Mouse (Mus musculus): Measurements from ENCODE around the gene Scn11a.

The Scn11a gene

GRCm38 (mm10) chr9:119795254-119795912, 29.9 kb downstream of the Scn11a start:
- DNase-seq (ENCODE audit: low spot score in 2 of 2) = no peak

- DNase-seq (ENCODE audit: low spot score in 2 of 2) = no peak
These were observed 30.8 kb downstream of the Scn11a start for GRCm38 (mm10) chr9:119794470-119794869.

- DNase-seq (ENCODE audit: low spot score in 2 of 2) = peak in 1 of 2 experiments; percentile 67
These were observed 32.8 kb downstream of the Scn11a start for GRCm38 (mm10) chr9:119792505-119792904.

- no peak for DNase-seq (ENCODE audit: low spot score in 2 of 2)
These were observed 44.4 kb downstream of the Scn11a start for GRCm38 (mm10) chr9:119780901-119781300.

GRCm38 (mm10) chr9:119776661-119777060, 48.6 kb downstream of the Scn11a start:
- DNase-seq (ENCODE audit: low spot score in 2 of 2) = no peak

GRCm38 (mm10) chr9:119768585-119768984, 56.7 kb downstream of the Scn11a start:
- no peak for DNase-seq (ENCODE audit: low spot score in 2 of 2)

- DNase-seq (ENCODE audit: low spot score in 2 of 2) = no peak
These were observed 65.0 kb downstream of the Scn11a start for GRCm38 (mm10) chr9:119760226-119760625.

GRCm38 (mm10) chr9:119759457-119759856, 65.8 kb downstream of the Scn11a start:
- DNase-seq (ENCODE audit: low spot score in 2 of 2) = no peak

- no peak for DNase-seq (ENCODE audit: low spot score in 2 of 2)
These were observed 73.7 kb downstream of the Scn11a start for GRCm38 (mm10) chr9:119751507-119751906.

GRCm38 (mm10) chr9:119749112-119749511, 76.1 kb downstream of the Scn11a start:
- no peak for DNase-seq (ENCODE audit: low spot score in 2 of 2)

GRCm38 (mm10) chr9:119743900-119744299, 81.4 kb downstream of the Scn11a start:
- DNase-seq (ENCODE audit: low spot score in 2 of 2) = peak; percentile 50 to 73

- no peak for DNase-seq (ENCODE audit: low spot score in 2 of 2)
These were observed 81.9 kb downstream of the Scn11a start for GRCm38 (mm10) chr9:119743312-119743711.

- DNase-seq (ENCODE audit: low spot score in 2 of 2) = no peak
These were observed 84.0 kb downstream of the Scn11a start for GRCm38 (mm10) chr9:119741101-119741786.

- DNase-seq (ENCODE audit: low spot score in 2 of 2) = peak in 1 of 2 experiments; percentile 17
These were observed 96.7 kb downstream of the Scn11a start for GRCm38 (mm10) chr9:119728412-119729097.

GRCm38 (mm10) chr9:119726990-119727389, 98.3 kb downstream of the Scn11a start:
- DNase-seq (ENCODE audit: low spot score in 2 of 2) = no peak

GRCm38 (mm10) chr9:119725293-119725862, 99.9 kb downstream of the Scn11a start:
- DNase-seq (ENCODE audit: low spot score in 2 of 2) = no peak

GRCm38 (mm10) chr9:119719222-119719621, 106.0 kb downstream of the Scn11a start, which contains the start of gene Scn10a:
Gene Scn10a, minus strand, starts transcription at chr9:119719322.
- DNase-seq (ENCODE audit: low spot score in 2 of 2) = no peak

GRCm38 (mm10) chr9:119706700-119707099, 118.6 kb downstream of the Scn11a start:
- peak; percentile 31 to 72 for DNase-seq (ENCODE audit: low spot score in 2 of 2)
